Mouse (Mus musculus): Measurements from ENCODE around the gene Wnt5b.
"Not testable (repeated sequence)": the region's sequence is repeated elsewhere in the genome, so short reads cannot be mapped to it uniquely, and the experiment has no call there.

The Wnt5b gene

GRCm38 (mm10) chr6:119487085-119487458 lies 57.1 kb downstream of the Wnt5b start:
- ATAC-seq (ENCODE audit: insufficient number of reproducible peaks, low FRiP score, low TSS enrichment): no peak

- no peak for ATAC-seq (ENCODE audit: insufficient number of reproducible peaks, low FRiP score, low TSS enrichment)
These were observed 57.6 kb downstream of the Wnt5b start for GRCm38 (mm10) chr6:119486381-119487084.

GRCm38 (mm10) chr6:119485486-119485885 lies 58.7 kb downstream of the Wnt5b start:
- ATAC-seq (ENCODE audit: insufficient number of reproducible peaks, low FRiP score, low TSS enrichment): no peak

GRCm38 (mm10) chr6:119482958-119483600 lies 61.1 kb downstream of the Wnt5b start:
- ATAC-seq (ENCODE audit: insufficient number of reproducible peaks, low FRiP score, low TSS enrichment): no peak

GRCm38 (mm10) chr6:119481741-119482390 lies 62.3 kb downstream of the Wnt5b start:
- ATAC-seq (ENCODE audit: insufficient number of reproducible peaks, low FRiP score, low TSS enrichment): not testable (repeated sequence)

GRCm38 (mm10) chr6:119480706-119481331 lies 63.3 kb downstream of the Wnt5b start:
- no peak for ATAC-seq (ENCODE audit: insufficient number of reproducible peaks, low FRiP score, low TSS enrichment)

- peak; percentile 38; the same call in 1 of the 2 replicates for ATAC-seq (ENCODE audit: insufficient number of reproducible peaks, low FRiP score, low TSS enrichment)
These were observed 64.1 kb downstream of the Wnt5b start for GRCm38 (mm10) chr6:119479876-119480705.

GRCm38 (mm10) chr6:119479343-119479875 lies 64.7 kb downstream of the Wnt5b start, which contains the start of gene Fbxl14:
TSS of gene Fbxl14 (plus strand) at chr6:119479668.
- ATAC-seq (ENCODE audit: insufficient number of reproducible peaks, low FRiP score, low TSS enrichment): peak; percentile 77

- ATAC-seq (ENCODE audit: insufficient number of reproducible peaks, low FRiP score, low TSS enrichment): peak; percentile 77
These were observed 65.4 kb downstream of the Wnt5b start for GRCm38 (mm10) chr6:119478560-119479342.

GRCm38 (mm10) chr6:119477686-119478310 lies 66.3 kb downstream of the Wnt5b start:
- ATAC-seq (ENCODE audit: insufficient number of reproducible peaks, low FRiP score, low TSS enrichment): no peak

GRCm38 (mm10) chr6:119475988-119476387 lies 68.2 kb downstream of the Wnt5b start:
- ATAC-seq (ENCODE audit: insufficient number of reproducible peaks, low FRiP score, low TSS enrichment): no peak

GRCm38 (mm10) chr6:119473992-119474391 lies 70.2 kb downstream of the Wnt5b start:
- no peak for ATAC-seq (ENCODE audit: insufficient number of reproducible peaks, low FRiP score, low TSS enrichment)

- no peak for ATAC-seq (ENCODE audit: insufficient number of reproducible peaks, low FRiP score, low TSS enrichment)
These were observed 70.7 kb downstream of the Wnt5b start for GRCm38 (mm10) chr6:119473446-119473845.

GRCm38 (mm10) chr6:119472705-119473104 lies 71.4 kb downstream of the Wnt5b start:
- no peak for ATAC-seq (ENCODE audit: insufficient number of reproducible peaks, low FRiP score, low TSS enrichment)

- ATAC-seq (ENCODE audit: insufficient number of reproducible peaks, low FRiP score, low TSS enrichment): no peak
These were observed 72.0 kb downstream of the Wnt5b start for GRCm38 (mm10) chr6:119472135-119472534.

GRCm38 (mm10) chr6:119470777-119471176 lies 73.4 kb downstream of the Wnt5b start:
- no peak for ATAC-seq (ENCODE audit: insufficient number of reproducible peaks, low FRiP score, low TSS enrichment)

GRCm38 (mm10) chr6:119467785-119468059 lies 76.4 kb downstream of the Wnt5b start:
- ATAC-seq (ENCODE audit: insufficient number of reproducible peaks, low FRiP score, low TSS enrichment): peak; percentile 29; the same call in 1 of the 2 replicates

- peak; percentile 72; the same call in 1 of the 2 replicates for ATAC-seq (ENCODE audit: insufficient number of reproducible peaks, low FRiP score, low TSS enrichment)
These were observed 77.0 kb downstream of the Wnt5b start for GRCm38 (mm10) chr6:119466921-119467784.

Data from cerebellum, adult (tissue).